In the genomic region with DNA sequence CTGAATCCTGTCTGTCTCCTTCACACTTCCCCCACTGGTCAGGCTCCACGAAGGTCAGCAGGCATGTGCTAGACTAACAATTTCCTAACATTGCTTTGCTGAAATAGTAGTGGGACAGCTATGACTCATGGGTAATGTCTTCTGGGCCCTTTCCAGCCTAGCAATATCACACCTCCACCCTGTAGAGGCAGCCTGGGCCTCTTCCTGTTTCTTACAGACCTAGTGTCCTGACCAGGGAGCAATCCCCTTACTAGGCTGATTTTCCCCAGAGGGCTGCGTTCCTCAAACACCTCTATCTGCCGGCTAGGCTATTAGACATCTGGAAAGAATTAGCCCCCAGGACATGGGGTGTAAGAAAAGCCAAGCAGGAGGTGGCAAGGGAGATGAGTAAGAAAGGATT, we compare ENCODE assay signal across 12 mouse cellular contexts. TPM values are rescaled to one million over a fixed set of nuclear protein-coding genes. Genes with fewer than 3 reads are reported as not detected.
DNase-seq lines count a peak whose midpoint lies in the region; ATAC-seq and TF ChIP-seq lines count a peak whose summit lies in the region.
"Had no signal": no experiment of that assay in that cellular context is flagged by ENCODE, and none has a peak within 500 bp of the region (broad histone marks: within the 10 kb centered on the region; RNA-seq: fewer than 3 reads in every experiment).

No protein-coding gene starts in this region.

- H3K9me3 ChIP-seq in liver, postnatal 0 days (ENCODE audit: low read length) = no peaks in the 10 kb centered on the region
- H3K9me3 ChIP-seq in forebrain, embryonic 12.5 days = no peaks in the 10 kb centered on the region

- peak; percentile 11; the same call in 1 of the 2 replicates for TF ChIP-seq EP300 in liver, postnatal 0 days (IDR thresholded peaks at IDR 0.05; ENCODE audit: low read depth)

- H3K4me1 ChIP-seq in liver, postnatal 0 days (ENCODE audit: insufficient read depth) = peaks cover 24% of the 10 kb centered on the region
- peaks cover 10% of the 10 kb centered on the region for H3K4me1 ChIP-seq in forebrain, embryonic 12.5 days
- peaks cover 3% of the 10 kb centered on the region; the same call in 1 of the 2 replicates for H3K4me1 ChIP-seq in cerebellum, adult 2 months (ENCODE audit: control insufficient read depth, insufficient read depth, low read length)

- no peak for TF ChIP-seq CTCF in liver, postnatal 0 days (IDR thresholded peaks at IDR 0.05; ENCODE audit: low read depth)
- TF ChIP-seq CTCF in cerebellum, adult 2 months (IDR thresholded peaks at IDR 0.05; ENCODE audit: borderline replicate concordance, insufficient read depth, low read depth, low read length) = no peak

- 20% methylated on average over 3 of the region's 3 CpGs for WGBS in liver, postnatal 0 days (ENCODE audit: insufficient replicate concordance)
- 73% methylated on average over 3 of the region's 3 CpGs for WGBS in forebrain, embryonic 12.5 days
- WGBS in cerebellum, adult 2 months = 92% methylated on average over 3 of the region's 3 CpGs

- peak; percentile 32 to 80 for DNase-seq in adrenal gland, adult (ENCODE audit: inconsistent age in 2 of 2, low spot score in 1 of 2)
- DNase-seq in adrenal gland, postnatal 4 days (ENCODE audit: low spot score in 2 of 2) = no peak
- DNase-seq in Muller cell, postnatal 12 days (ENCODE audit: inconsistent ontology term) = peak; percentile 33
- DNase-seq in gastrocnemius, postnatal 25 days = peak; percentile 53
- DNase-seq in liver, postnatal 0 days = peak; percentile 32
- DNase-seq in frontal cortex, postnatal 10 days (ENCODE audit: low spot score in 2 of 2) = no peak
- no peak for DNase-seq in cerebellum, adult 2 months
- DNase-seq: B cell, adult 2 months had no signal

- H3K27me3 ChIP-seq in liver, postnatal 0 days (ENCODE audit: insufficient read depth, low read length) = no peaks in the 10 kb centered on the region
- no peaks in the 10 kb centered on the region for H3K27me3 ChIP-seq in forebrain, embryonic 12.5 days
- H3K27me3 ChIP-seq in cerebellum, adult 2 months (ENCODE audit: control insufficient read depth, insufficient read depth, low read length) = no peaks in the 10 kb centered on the region

- no peak overlapping the region for H3K27ac ChIP-seq in liver, postnatal 0 days (ENCODE audit: low read depth)
- H3K27ac ChIP-seq in forebrain, embryonic 12.5 days = no peak overlapping the region
- H3K27ac ChIP-seq in cerebellum, adult 2 months (ENCODE audit: insufficient read depth, low read length) = no peak overlapping the region

- no peak for TF ChIP-seq POLR2A in cerebellum, adult 2 months (IDR thresholded peaks at IDR 0.05; ENCODE audit: borderline replicate concordance, insufficient read depth, low read length)

- H3K4me3 ChIP-seq in liver, postnatal 0 days (ENCODE audit: low read depth, low read length) = no peak overlapping the region
- H3K4me3 ChIP-seq in forebrain, embryonic 12.5 days (replicated peaks) = no peak overlapping the region
- no peak overlapping the region for H3K4me3 ChIP-seq in cerebellum, adult 2 months (replicated peaks; ENCODE audit: insufficient read depth, low read depth, low read length)

- ATAC-seq in liver, postnatal 0 days = peak; percentile 52
- ATAC-seq in forebrain, embryonic 12.5 days (ENCODE audit: low FRiP score) = no peak

- no peak overlapping the region for H3K9ac ChIP-seq in liver, postnatal 0 days (replicated peaks)
- H3K9ac ChIP-seq in forebrain, embryonic 12.5 days = no peak overlapping the region

- no peaks in the 10 kb centered on the region for H3K36me3 ChIP-seq in liver, postnatal 0 days (replicated peaks; ENCODE audit: insufficient read depth, low read length)
- H3K36me3 ChIP-seq in forebrain, embryonic 12.5 days (replicated peaks) = no peaks in the 10 kb centered on the region

- no peak overlapping the region for H3K4me2 ChIP-seq in liver, postnatal 0 days (ENCODE audit: low read depth, low read length)
- no peak overlapping the region for H3K4me2 ChIP-seq in forebrain, embryonic 12.5 days

RNA-seq across cellular contexts. Expression of gene Gucy2d, which starts 24.7 kb away (rescaled TPM):
- not detected for total RNA-seq in adrenal gland, postnatal 4 days (2021)
- total RNA-seq in gastrocnemius, postnatal 25 days (2021) = under 1 TPM in 1 of 2 experiments, not detected in 1; 0.15 TPM
- polyA plus RNA-seq in liver, postnatal 0 days (2015; fragmentation: Nextera tagmentation; extraction: Ambion mirVana) = not detected in 2 replicates
- not detected in 2 replicates for polyA plus RNA-seq in forebrain, embryonic 12.5 days (2016; fragmentation: Nextera tagmentation; extraction: Ambion mirVana)
- polyA plus RNA-seq in cerebellum, adult 2 months (2012; rRNA removed) = 0.08 and 0.10 TPM in 2 replicates
- total RNA-seq: left cerebral cortex, adult 18-20 months; neutrophil, adult 5-6 weeks had no signal
- polyA plus RNA-seq: thymus, postnatal 0 days had no signal

RNA-seq across cellular contexts. Expression of gene Tsku, which starts 54.4 kb away (rescaled TPM):
- total RNA-seq in adrenal gland, postnatal 4 days (2021) = 10 to 100 TPM; 10.3 to 12.1 TPM
- total RNA-seq in gastrocnemius, postnatal 25 days (2021) = 1 to 10 TPM; 1.3 to 1.6 TPM
- polyA plus RNA-seq in liver, postnatal 0 days (2015; fragmentation: Nextera tagmentation; extraction: Ambion mirVana) = 8.3 and 18.9 TPM in 2 replicates
- polyA plus RNA-seq in forebrain, embryonic 12.5 days (2016; fragmentation: Nextera tagmentation; extraction: Ambion mirVana) = 6.5 and 7.7 TPM in 2 replicates
- polyA plus RNA-seq in cerebellum, adult 2 months (2012; rRNA removed) = 1.7 and 1.9 TPM in 2 replicates
- total RNA-seq: neutrophil, adult 5-6 weeks had no signal

Comparison
In these comparisons a context has a peak if more than half of its experiments do, and no peak if none do; other contexts are left out.
1. DNase-seq: peak in adrenal gland, adult (2 of 2), Muller cell, postnatal 12 days (single experiment), gastrocnemius, postnatal 25 days (single experiment) and liver, postnatal 0 days (single experiment); none in adrenal gland, postnatal 4 days (0 of 2), frontal cortex, postnatal 10 days (0 of 2) and cerebellum, adult 2 months (0 of 2).